Mouse (Mus musculus) thymus, adult 2 months (tissue): ENCODE data around the gene Jup. TPM values are rescaled to one million over a fixed set of nuclear protein-coding genes. Genes with fewer than 3 reads are reported as not detected.
A peak's percentile ranks its signal among the peaks of the same experiment; 100 is the strongest.

ENCODE experiments used
- DNase-seq: peaks from one replicate; pipeline ENCODE4 v3.0.0; 2021
- H3K27ac ChIP-seq: fragments of 200-500 bp; 2 replicates; pipeline ENCODE4 v1.5.1; 2012; ENCODE audit warnings: low read length, control low read depth; ENCODE audit not compliant: control insufficient read depth, insufficient read depth
- H3K27me3 ChIP-seq: fragments of 200-500 bp; 2 replicates; pipeline ENCODE4 v1.6.1; 2012; ENCODE audit warnings: mild to moderate bottlenecking, low read length, moderate library complexity, mixed read lengths; ENCODE audit not compliant: control insufficient read depth, insufficient read depth
- H3K36me3 ChIP-seq: fragments of 200-500 bp; 2 replicates; pipeline ENCODE4 v1.6.1; 2012; ENCODE audit warnings: mild to moderate bottlenecking, low read length, moderate library complexity; ENCODE audit not compliant: control insufficient read depth, insufficient read depth
- H3K4me1 ChIP-seq: fragments of 200-500 bp; replicated peaks from 2 replicates; pipeline ENCODE4 v1.6.1; 2012; ENCODE audit warnings: low read length; ENCODE audit not compliant: control insufficient read depth, insufficient read depth
- H3K4me3 ChIP-seq: fragments of 200-500 bp; 2 replicates; pipeline ENCODE4 v1.5.1; 2012; ENCODE audit warnings: mild to moderate bottlenecking, low read length, control low read depth, moderate library complexity; ENCODE audit not compliant: control insufficient read depth, insufficient read depth
- CTCF ChIP-seq: fragments of 200-500 bp; IDR thresholded peaks from 2 replicates; pipeline ENCODE4 v1.5.1; 2012; ENCODE audit warnings: mild to moderate bottlenecking, control low read depth, low read length, moderate library complexity, borderline replicate concordance; ENCODE audit not compliant: control insufficient read depth, poor library complexity, insufficient read depth; ENCODE audit errors: extremely low read depth
- POLR2A ChIP-seq: fragments of 200-500 bp; IDR thresholded peaks from 2 replicates; pipeline ENCODE4 v1.6.1; 2012; ENCODE audit warnings: mild to moderate bottlenecking, low read length, control low read depth, moderate library complexity; ENCODE audit not compliant: control insufficient read depth, poor library complexity, insufficient read depth; ENCODE audit errors: extremely low read depth
- WGBS: fragments of 180-500 bp; shearing (Covaris S2); methylation state at CpG from one replicate; pipeline ENCODE4 v1.1.7; 2018; 5-methylcytosine and 5-hydroxymethylcytosine counted together
- polyA plus RNA-seq: library from polyadenylated mRNA; depleted of rRNA; stranded (reverse); fragments of >200 nt; gene quantifications from 2 replicates; pipeline ENCODE4 v1.2.3, GENCODE M21; 2012

The Jup gene
- polyA plus RNA-seq, 1 experiment = 221 TPM

- Histone ChIP-seq H3K27me3 (no peaks in the 10 kb centered on the region; the same call in 1 of the 2 replicates), H3K36me3 (no peaks in the 10 kb centered on the region), H3K27ac (no peak within 1 kb of the TSS), H3K4me1 (peaks cover 48% of the 10 kb centered on the region), H3K4me3 (peak within 1 kb of the TSS; percentile 53)
- peak; percentile 29 for DNase-seq
- no peak for TF ChIP-seq POLR2A
- TF ChIP-seq CTCF = no peak
- WGBS = 7% methylated on average over 30 of the region's 31 CpGs
Measured at GRCm38 (mm10) chr11:100414914-100415822, 17.6 kb upstream of the Jup start, which contains the start of gene Fkbp10. Fkbp10 (plus strand) TSS chr11:100415697.

- Histone ChIP-seq H3K4me1 (peaks cover 57% of the 10 kb centered on the region), H3K36me3 (no peaks in the 10 kb centered on the region), H3K27ac (no peak within 1 kb of the TSS), H3K4me3 (peak within 1 kb of the TSS; percentile 53), H3K27me3 (no peaks in the 10 kb centered on the region; the same call in 1 of the 2 replicates)
- peak; percentile 74 for DNase-seq
- TF ChIP-seq CTCF (peak; percentile 73; the same call in 1 of the 2 replicates), POLR2A (no peak)
- WGBS = 9% methylated on average over 93 of the region's 93 CpGs
Measured at GRCm38 (mm10) chr11:100414021-100414913, 16.7 kb upstream of the Jup start, which contains the start of gene P3h4. P3h4 (minus strand) TSS chr11:100414836.

- WGBS = 91% methylated on average over 11 of the region's 11 CpGs
- H3K4me3 ChIP-seq = peak overlapping the region; percentile 53
- H3K36me3 ChIP-seq = no peaks in the 10 kb centered on the region
- peak overlapping the region; percentile 35; the same call in 1 of the 2 replicates for H3K27ac ChIP-seq
- peaks cover 64% of the 10 kb centered on the region for H3K4me1 ChIP-seq
- no peaks in the 10 kb centered on the region; the same call in 1 of the 2 replicates for H3K27me3 ChIP-seq
- no peak for TF ChIP-seq POLR2A
- no peak for TF ChIP-seq CTCF
- DNase-seq = no peak
Measured at GRCm38 (mm10) chr11:100413541-100413940, 16.0 kb upstream of the Jup start.

- peaks cover 80% of the 10 kb centered on the region for H3K4me1 ChIP-seq
- no peak overlapping the region for H3K4me3 ChIP-seq
- TF ChIP-seq CTCF (no peak), POLR2A (no peak)
- 24% methylated on average over 11 of the region's 11 CpGs for WGBS
- peak; percentile 33 for DNase-seq
- peak overlapping the region; percentile 17; the same call in 1 of the 2 replicates for H3K27ac ChIP-seq
- no peaks in the 10 kb centered on the region for H3K36me3 ChIP-seq
- no peaks in the 10 kb centered on the region; the same call in 1 of the 2 replicates for H3K27me3 ChIP-seq
Measured at GRCm38 (mm10) chr11:100411736-100412135, 14.2 kb upstream of the Jup start.

- peak overlapping the region; percentile 96 for H3K27ac ChIP-seq
- no peaks in the 10 kb centered on the region for H3K27me3 ChIP-seq
- no peaks in the 10 kb centered on the region for H3K36me3 ChIP-seq
- no peak overlapping the region for H3K4me3 ChIP-seq
- 60% methylated on average over 3 of the region's 3 CpGs for WGBS
- peaks cover 77% of the 10 kb centered on the region for H3K4me1 ChIP-seq
- TF ChIP-seq CTCF (no peak), POLR2A (no peak)
- peak; percentile 47 for DNase-seq
Measured at GRCm38 (mm10) chr11:100409686-100410085, 12.1 kb upstream of the Jup start.

- peak; percentile 40 for DNase-seq
- peak overlapping the region; percentile 96 for H3K27ac ChIP-seq
- TF ChIP-seq CTCF = no peak
- no peak for TF ChIP-seq POLR2A
- no peak overlapping the region for H3K4me3 ChIP-seq
- no peaks in the 10 kb centered on the region for H3K27me3 ChIP-seq
- WGBS = 77% methylated on average over 12 of the region's 12 CpGs
- peaks cover 74% of the 10 kb centered on the region for H3K4me1 ChIP-seq
- H3K36me3 ChIP-seq = no peaks in the 10 kb centered on the region
Measured at GRCm38 (mm10) chr11:100408835-100409462, 11.4 kb upstream of the Jup start.
